Mouse (Mus musculus) gastrocnemius, postnatal 4 days (tissue): ENCODE measurements around the gene Fkbpl. TPM values are rescaled to one million over a fixed set of nuclear protein-coding genes. Genes with fewer than 3 reads are reported as not detected.

Source experiments
- DNase-seq, 2 experiments: peaks; one replicate each; pipeline ENCODE4 v3.0.0; 2021 to 2022; ENCODE audit warnings: low spot score in 2 of 2, mixed read lengths in 2 of 2
- total RNA-seq, 2 experiments: library from RNA; stranded (reverse); gene quantifications; 2 replicates each; pipeline ENCODE4 v1.2.3; 2021

The Fkbpl gene
- total RNA-seq, 2 experiments from 2014 or later = 8.1 to 8.3 TPM

DNA sequence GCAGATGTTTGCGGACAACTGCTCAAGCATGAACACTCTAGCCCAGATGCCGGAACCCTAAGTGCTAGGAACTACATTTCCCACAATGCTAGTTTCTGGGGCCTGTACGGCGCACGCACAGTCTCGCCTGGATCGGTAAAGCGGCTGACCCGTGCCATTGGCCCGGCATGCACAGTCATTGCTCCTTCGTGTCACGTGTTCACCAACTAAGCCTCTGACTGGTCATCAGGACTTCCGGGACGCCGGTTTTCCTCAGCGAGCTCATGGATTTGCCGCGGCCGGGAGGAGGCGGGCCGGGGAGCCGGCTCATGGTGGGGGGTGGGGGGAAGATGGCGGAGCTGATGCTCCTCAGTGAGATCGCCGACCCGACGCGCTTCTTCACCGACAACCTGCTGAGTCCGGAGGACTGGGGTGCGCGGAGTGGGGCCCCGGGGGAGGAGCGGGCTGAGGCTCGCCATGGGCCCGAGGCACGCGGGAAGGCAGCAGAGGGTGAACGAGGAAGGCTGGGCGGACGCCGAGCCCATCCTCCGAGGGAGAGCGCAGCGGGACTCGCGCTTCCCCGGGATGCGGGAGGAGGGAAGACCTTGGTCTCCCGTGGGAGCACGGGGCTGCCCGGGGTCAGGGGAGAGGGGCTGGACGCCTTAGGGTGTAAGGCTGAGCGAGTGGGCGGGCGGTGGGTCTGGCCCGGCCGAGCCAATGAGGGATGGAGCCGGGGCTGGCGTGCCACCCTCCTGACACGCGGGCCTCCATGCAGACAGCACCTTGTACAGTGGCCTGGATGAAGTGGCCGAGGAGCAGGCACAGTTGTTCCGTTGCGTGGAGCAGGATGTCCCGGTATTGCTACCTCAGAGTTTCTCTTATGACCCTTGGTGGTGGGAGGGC is 2.6 kb downstream of the Fkbpl start, which contains the start of gene Atf6b:
TSS of gene Atf6b (plus strand) at position 241 of the 882 bp plus-strand sequence.
- DNase-seq = peak; percentile 78 to 92

DNA sequence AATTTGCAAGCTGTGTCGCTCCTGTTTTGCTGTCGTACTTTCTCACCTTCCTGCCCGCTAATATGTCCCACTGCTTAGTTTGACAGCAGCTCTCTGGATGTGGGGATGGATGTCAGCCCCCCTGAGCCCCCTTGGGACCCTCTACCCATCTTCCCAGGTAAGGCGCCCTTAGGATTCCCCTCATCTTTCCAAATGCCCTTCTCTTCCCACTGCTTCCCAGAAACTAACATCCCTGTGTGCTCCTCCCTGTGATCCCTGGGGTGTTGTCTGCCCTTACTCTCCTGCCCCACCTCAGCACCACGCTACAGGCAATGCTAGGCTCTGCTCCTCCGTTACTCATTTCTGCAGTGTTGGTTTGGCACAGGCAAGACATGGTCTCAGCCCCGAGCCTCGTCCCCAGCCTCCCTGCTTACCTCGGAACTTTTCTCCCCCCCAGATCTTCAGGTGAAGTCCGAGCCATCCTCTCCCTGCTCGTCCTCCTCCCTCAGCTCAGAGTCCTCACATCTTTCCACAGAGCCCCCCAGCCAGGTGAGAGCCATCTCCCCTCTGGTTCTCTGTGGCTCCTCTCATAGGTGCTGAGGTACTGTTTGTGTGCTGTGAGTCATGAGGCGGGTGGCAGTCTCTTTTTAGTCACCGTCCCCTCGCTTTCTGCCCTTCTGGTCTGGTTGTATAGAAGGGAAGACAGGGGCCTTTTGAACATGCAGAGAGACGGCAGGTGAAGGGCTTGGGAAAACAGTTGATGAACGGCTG is 3.8 kb downstream of the Fkbpl start:
- no peak for DNase-seq

DNA sequence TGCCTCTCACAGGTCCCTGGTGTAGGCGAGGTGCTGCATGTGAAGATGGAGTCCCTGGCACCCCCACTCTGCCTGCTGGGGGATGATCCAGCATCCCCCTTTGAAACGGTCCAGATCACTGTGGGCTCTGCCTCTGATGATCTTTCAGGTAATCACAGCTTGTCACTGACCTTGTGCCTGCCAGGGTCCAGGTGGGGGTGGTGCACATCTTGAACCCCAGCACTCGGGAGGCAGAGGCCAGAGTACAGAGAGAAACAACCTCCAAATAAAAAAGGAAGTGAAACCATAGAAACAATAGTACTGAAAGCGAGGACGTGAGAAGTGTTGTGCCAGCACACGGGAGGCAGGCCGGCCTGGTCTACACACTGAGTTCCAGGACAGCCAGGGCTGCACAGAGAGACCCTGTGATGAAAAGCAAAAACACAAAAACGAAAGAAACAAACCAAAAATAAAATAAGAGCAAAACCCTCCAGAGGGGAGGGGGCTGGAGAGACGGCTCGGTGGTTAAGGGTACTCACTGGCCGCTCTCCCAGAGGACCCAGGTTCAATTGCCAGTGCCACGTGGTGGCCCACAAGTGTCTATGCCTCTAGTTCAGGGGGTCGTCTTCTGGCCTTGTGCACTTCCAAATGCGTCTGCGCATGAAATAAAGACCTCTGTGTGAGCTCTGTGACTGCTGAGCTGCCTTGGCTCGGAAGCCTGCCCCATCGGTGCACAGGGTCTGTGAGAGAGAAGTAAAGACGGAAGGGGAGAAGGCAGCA is 4.7 kb downstream of the Fkbpl start:
- DNase-seq = no peak

DNA sequence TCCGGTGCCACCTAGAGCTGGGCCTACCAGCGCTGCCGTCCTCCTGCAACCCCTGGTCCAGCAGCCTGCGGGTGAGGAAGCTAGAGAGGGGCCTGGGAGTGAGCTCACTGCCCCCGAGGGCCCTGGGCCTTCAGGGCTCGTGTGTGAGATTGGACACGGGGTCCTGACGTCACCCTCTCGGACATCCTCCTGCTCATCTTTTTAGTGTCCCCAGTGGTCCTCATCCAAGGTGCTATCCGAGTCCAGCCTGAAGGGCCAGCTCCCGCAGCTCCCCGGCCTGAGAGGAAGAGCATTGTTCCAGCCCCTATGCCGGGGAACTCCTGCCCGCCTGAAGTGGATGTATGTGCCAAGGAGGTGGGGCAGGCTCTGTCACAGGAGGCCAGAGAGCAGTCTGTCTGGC is 6.2 kb downstream of the Fkbpl start:
- no peak for DNase-seq

DNA sequence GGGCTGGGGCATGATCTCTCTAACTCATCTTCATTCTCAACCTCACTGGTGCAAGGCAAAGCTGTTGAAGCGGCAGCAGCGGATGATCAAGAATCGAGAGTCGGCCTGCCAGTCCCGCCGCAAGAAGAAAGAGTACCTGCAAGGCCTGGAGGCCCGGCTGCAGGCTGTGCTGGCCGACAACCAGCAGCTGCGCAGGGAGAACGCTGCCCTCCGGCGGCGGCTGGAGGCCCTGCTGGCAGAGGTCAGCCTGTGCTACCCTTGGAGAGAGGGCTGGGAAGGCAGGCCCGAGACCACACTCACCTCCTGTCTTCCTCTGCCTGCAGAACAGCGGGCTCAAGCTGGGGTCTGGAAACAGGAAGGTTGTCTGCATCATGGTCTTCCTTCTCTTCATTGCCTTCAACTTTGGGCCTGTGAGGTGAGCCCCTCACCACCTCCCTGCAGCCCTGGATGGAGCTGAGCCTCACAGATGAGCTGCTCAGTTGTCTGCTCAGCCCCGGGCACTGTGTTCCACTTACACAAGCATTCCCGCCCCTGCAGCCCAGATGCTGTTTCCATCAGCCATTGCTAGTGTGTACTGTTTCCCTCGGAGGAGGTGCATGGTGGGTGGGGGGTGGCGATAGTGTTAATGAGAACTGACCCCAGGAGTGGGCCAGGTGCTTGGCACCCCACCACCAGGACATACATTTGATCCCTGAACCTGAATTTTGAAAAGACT is 7.1 kb downstream of the Fkbpl start:
- DNase-seq = peak in 1 of 2 experiments; percentile 52

DNA sequence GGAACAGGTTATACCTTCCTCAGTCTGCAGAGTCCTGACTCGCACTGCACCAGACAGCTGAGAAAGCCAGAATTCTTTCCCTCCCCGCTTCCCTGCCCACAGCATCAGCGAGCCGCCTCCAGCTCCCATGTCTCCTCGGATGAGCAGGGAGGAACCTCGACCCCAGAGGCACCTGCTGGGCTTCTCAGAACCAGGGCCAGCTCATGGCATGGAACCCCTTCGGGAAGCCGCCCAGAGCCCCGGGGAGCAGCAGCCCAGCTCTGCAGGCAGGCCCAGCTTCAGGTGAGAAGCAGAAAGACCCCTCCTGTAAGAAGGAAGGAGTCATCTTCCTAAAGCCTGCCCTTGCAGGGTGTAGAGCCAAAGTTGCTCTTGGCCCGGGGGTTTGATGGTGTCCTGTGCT is 8.0 kb downstream of the Fkbpl start:
- no peak for DNase-seq

DNA sequence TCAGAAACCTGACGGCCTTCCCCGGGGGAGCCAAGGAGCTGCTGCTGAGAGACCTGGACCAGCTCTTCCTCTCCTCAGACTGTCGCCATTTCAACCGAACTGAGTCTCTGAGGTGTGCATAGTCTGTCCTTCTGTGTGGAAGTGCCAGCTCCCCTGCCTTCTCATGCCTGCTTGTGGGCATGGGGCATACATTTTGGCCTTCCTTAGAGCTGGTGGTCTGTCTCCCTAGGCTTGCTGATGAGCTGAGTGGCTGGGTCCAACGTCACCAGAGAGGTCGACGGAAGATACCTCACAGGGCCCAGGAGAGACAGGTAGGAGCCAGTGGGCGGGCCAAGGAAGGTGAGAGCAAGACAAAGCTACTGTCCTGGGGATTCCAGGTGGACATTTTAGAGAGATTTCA is 8.4 kb downstream of the Fkbpl start:
- DNase-seq = no peak

DNA sequence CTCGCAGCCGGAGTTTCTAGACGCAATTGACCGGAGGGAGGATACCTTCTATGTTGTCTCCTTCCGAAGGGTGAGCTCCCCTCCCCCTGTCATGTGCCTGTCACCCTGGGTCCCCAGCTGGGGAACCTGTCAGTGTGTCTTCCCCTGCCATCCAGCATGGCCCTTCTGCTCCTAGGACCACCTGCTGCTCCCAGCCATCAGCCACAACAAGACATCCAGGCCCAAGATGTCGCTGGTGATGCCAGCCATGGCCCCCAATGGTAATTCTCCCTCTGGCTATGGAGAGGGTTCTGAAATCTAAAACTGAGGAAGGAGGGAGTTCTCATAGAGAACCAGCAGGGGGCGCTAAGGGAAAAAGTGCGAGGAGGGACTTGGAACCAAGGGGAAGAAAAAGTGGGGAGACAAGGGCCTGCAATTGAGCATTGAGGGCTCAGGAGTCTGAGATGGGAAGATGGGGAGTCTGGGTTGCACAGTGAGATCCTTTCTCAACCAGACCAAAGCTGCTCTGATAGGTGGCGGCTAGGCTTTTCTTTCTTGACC is 9.3 kb downstream of the Fkbpl start:
- DNase-seq = peak in 1 of 2 experiments; percentile 71

DNA sequence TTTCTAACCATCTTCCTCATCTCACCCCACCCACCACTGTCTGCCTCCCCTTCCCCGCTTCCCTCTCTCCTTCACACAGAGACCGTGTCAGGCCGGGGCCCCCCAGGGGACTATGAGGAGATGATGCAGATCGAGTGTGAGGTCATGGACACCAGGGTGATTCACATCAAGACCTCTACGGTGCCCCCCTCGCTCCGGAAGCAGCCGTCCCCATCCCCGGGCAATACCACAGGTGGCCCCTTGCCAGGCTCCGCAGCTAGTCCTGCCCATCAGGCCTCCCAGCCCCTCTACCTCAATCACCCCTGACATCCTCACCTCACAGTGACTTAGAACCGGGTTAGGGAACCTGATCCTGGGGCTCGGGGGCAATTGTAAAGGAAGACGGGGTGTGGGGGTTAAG is 9.8 kb downstream of the Fkbpl start:
- peak in 1 of 2 experiments; percentile 51 for DNase-seq

DNA sequence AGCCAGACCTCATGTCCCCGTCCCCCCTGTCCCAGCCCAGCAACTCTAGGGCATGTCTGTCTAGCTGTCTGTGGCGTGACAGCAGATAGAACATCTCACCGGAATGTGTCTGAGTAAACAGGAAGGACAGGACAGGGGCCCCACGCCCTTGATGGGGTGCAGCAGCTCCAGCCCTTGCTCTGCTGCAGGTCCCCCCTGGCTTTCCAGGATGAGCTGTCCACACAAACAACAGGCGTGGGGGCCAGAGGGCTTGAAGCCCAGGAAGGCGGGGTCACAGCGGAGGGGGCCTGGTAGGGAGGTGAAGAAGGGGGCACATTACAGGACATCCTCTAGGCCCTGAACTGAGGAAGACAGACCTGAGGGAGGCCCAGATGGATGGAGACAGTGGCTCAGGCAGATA is 10.6 kb downstream of the Fkbpl start:
- DNase-seq = peak in 1 of 2 experiments; percentile 75

DNA sequence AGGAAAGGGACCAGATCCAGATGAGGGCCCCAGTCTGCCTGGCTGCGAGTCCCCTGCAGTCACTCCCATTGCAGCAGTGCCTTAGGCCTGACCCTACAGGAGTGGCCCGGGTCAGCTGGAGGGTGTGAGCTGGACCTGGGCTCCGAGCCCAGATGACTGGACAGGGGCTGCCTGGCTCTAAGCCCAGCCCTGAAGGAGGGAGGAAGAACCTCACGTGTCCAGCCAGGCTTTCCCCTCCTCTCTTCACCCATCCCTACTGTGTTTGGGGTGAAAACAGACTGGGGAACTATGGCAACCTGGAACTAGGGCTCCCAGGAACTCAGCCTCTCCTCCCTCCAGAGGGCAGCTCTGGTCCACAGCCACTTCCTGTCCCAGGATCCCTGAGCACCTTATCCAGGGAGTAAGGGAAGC is 11.0 kb downstream of the Fkbpl start:
- DNase-seq = peak; percentile 75 to 87

DNA sequence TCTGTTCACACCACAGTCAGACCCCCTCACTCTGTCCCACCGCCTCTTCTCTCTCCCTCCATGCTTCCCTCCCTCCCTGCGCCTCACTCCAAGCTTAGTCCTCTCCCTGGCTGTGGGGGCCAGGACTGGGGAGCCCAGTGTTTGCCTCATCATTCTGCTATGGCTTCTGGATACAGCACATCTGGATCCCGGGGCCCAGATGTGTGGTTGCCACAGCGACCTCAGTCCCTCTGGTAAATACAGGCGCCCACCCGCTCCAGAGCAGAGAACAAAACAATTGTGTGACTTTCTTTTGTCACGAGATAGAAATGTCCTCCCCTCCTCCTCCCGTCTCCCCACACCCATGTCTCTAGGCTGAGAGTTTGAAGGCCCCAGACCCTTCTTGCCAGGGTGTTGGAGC is 12.1 kb downstream of the Fkbpl start:
- peak in 1 of 2 experiments; percentile 65 for DNase-seq

DNA sequence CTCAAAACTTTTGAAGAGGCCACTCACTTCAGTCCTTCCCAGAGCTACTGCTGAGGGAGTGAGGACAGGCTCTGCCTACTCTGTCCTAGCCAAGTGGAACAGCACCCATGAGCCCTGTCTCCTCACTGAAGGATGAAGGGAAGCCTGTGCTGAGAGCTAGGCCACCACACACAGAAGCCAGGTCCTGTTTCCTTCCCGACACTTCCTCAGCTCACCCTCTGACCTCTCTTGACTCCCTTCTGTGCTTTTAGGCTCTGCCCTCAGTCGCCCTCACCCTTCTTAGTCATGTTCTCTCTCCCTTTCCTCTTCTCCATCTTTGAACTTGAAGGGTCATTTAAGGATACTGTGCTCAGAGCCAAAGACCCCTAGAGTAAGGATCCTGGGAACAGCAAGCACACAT is 12.7 kb downstream of the Fkbpl start:
- DNase-seq = no peak

DNA sequence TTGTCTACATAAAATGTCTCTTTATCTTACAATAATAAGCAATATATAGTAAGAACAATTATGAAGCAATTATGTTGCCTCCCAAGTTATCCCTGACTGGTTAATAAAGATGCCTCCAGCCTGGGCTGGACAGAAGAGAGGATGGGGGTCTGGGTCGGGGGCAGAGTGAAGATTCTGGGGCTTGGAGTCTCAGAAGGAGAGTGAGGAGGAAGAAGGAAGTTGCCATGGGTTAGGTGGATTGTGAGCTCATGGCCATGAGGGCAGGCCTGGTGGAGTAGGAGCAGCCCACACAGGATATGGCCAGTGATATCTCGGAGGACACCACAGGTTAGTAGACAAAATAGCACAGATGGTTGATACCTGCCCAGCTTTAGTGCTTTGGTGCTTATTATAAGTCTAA is 13.6 kb downstream of the Fkbpl start:
- no peak for DNase-seq

DNA sequence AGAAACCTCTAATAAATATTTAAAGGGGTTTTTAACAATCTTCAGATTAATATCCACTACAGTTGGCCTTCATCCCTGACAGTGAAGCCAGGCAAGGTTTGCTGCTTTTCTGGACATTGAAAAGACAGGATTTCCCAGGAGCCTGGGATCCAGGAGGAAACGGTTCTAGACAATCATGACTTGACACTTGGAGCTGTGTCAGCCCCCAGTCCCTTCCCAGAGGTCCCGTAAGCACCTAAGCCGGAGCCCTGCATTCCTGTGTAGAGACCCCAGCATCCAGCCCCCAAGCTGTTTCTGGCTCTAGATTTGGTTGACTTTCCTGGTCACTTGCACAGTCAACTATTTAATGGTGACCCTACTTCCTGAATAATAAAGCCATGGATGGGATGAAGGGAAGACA is 14.0 kb downstream of the Fkbpl start:
- DNase-seq = no peak

DNA sequence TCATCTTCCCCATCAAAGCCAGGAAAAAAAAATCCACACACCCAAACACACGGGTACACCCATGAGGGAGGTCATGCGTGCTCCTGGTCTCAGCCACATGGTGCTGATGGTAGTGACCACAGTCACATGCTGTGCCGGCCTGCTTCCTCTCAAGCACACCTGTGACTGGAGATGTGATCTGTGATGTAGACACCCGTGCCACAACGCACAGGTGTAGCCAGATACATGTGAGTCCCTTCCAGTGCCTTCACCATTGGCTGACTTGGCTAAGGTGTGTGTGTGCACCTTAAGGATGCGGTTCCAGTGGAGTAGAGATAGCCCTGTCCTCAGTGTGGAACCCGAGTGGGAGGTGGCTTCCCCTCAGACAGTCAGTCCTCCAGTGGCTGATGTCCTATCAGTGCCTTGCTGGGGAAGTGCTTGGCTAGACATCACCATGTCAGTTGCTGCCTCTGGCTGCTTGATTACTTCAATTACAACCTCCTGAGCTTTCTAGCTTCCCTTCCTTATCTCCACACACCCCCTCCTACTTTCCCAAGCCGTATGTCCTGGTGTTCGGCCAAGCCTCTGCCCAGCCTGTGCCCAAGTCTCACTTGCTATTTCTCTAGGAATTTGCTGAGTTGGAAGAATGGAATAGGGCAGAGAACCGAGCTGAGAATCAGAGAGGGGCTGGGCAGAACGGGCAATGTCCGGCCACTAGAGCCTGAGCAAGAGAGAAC is 14.8 kb downstream of the Fkbpl start:
- DNase-seq = no peak

DNA sequence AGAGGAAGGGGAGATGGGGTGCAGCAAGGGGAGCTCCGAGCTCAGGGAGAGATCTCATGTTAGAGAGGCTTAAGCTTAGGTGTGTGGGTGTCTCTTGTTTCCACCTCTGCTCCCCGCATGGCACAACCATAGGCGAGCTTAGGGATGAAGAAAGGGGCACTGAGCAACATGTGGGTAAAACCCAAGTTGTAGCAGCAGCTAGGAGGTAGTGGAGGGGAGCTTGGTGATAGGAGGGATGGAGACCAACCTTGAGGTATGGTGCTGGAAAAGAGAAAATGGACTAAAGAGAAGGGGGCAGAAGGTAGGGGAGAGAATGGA is 15.3 kb downstream of the Fkbpl start:
- no peak for DNase-seq

DNA sequence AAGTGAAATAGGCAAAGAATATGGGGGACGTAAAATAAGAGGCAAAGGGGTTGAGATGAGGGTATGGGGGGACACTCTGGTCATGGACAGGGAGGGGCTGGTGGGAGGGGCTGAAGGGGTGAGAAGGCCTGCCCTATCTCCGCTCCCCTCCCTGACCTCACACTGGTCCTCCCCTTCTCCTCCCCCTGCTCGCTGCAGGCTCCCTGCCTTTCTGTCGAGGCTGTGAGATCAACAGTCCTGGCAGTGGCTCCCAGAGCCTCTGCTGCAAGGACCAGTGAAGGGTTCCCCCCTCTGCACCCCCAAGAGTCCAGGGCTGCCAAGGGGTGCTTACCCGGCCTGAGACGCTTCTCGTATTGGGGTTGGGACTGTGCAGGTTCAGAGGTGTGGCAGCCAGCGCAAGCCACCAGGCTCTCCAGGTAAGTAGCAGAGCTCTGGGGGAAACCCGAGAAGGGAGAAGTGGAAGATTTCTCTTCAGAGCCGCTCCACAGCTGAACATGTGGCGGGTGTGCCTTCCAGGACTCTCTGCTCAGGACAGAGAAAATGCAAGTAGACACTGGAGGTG is 15.8 kb downstream of the Fkbpl start:
- peak in 1 of 2 experiments; percentile 56 for DNase-seq

DNA sequence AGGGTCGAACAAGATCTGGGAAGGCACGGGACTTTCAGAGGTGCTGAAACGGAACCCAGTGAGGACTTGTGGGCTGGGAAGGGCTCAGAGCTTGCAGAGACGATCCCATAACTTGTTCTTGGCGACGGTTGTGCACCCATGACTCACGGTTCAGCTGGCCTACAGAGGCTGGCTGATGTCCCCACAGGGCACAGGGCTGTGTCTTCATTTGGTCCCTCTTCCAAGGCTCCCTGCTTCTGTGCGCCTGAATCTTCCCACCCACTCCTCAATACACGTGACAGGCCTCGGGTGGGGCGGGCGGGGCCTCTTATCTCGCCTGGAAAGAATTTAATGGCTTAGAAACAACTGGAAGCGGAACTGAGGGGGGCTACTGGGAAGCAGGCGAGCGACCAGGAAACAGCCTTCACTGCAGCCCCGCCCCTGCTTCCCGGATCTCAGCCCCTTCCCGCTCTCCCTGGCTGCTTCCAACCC is 16.6 kb downstream of the Fkbpl start:
- DNase-seq = peak in 1 of 2 experiments; percentile 64

DNA sequence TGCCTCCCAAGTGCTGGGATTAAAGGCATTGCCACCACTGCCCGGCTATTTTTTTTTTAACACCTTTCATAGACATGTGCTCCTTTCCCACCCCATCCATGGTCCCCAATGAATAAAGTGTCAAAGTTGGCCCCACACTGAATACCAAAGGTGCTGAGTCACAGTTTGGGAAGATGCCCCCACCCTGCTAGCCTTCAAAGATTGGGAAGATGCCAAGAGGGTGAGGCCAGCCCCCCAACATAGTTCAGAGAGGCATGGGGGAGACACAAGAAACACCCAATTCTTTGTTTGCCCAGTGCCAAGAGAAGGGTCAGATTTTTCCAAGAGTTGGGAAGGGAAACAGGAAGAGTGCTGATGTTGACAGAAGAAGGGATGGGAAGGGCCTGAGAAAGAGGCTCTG is 17.9 kb downstream of the Fkbpl start:
- DNase-seq = no peak
